Comparison of ENCODE assay signal across 18 mouse cellular contexts in genomic region chr6:55466301-55466761, GRCm38 (mm10). TPM values are rescaled to one million over a fixed set of nuclear protein-coding genes. Genes with fewer than 3 reads are reported as not detected.
DNase-seq lines count a peak whose midpoint lies in the region; ATAC-seq and TF ChIP-seq lines count a peak whose summit lies in the region.
"Had no signal": no experiment of that assay in that cellular context is flagged by ENCODE, and none has a peak within 500 bp of the region (broad histone marks: within the 10 kb centered on the region; RNA-seq: fewer than 3 reads in every experiment).

No protein-coding gene starts in this region.

- peaks cover 51% of the 10 kb centered on the region for H3K4me1 ChIP-seq in E14TG2a.4 (replicated peaks; ENCODE audit: low read depth, low read length)
- H3K4me1 ChIP-seq in forebrain, embryonic 10.5 days = peaks cover 16% of the 10 kb centered on the region
- peaks cover 21% of the 10 kb centered on the region for H3K4me1 ChIP-seq in hindbrain, embryonic 12.5 days
- peaks cover 22% of the 10 kb centered on the region for H3K4me1 ChIP-seq in midbrain, embryonic 13.5 days (replicated peaks)

- H3K9ac ChIP-seq in hindbrain, embryonic 12.5 days = no peak overlapping the region
- H3K9ac ChIP-seq in midbrain, embryonic 13.5 days (replicated peaks) = no peak overlapping the region
- H3K9ac ChIP-seq: limb, embryonic 12.5 days; liver, postnatal 0 days had no signal

- peak overlapping the region; percentile 49; the same call in 1 of the 2 replicates for H3K27ac ChIP-seq in forebrain, embryonic 10.5 days
- H3K27ac ChIP-seq in hindbrain, embryonic 12.5 days = no peak overlapping the region
- H3K27ac ChIP-seq in midbrain, embryonic 13.5 days = peak overlapping the region; percentile 4; the same call in 1 of the 2 replicates
- H3K27ac ChIP-seq: limb, embryonic 12.5 days; macrophage had no signal

- no peaks in the 10 kb centered on the region for H3K36me3 ChIP-seq in E14TG2a.4 (ENCODE audit: insufficient read depth, low read length)
- no peaks in the 10 kb centered on the region for H3K36me3 ChIP-seq in forebrain, embryonic 10.5 days (replicated peaks)
- peaks cover 33% of the 10 kb centered on the region for H3K36me3 ChIP-seq in hindbrain, embryonic 12.5 days
- peaks cover 68% of the 10 kb centered on the region for H3K36me3 ChIP-seq in midbrain, embryonic 13.5 days
- H3K36me3 ChIP-seq: limb, embryonic 12.5 days had no signal

- H3K27me3 ChIP-seq in E14TG2a.4 (ENCODE audit: insufficient read depth, low read length) = peaks cover 14% of the 10 kb centered on the region
- H3K27me3 ChIP-seq in forebrain, embryonic 10.5 days (ENCODE audit: poor library complexity, severe bottlenecking) = no peaks in the 10 kb centered on the region
- no peaks in the 10 kb centered on the region for H3K27me3 ChIP-seq in hindbrain, embryonic 12.5 days
- H3K27me3 ChIP-seq in midbrain, embryonic 13.5 days = no peaks in the 10 kb centered on the region
- H3K27me3 ChIP-seq: limb, embryonic 12.5 days had no signal

- H3K4me2 ChIP-seq in hindbrain, embryonic 12.5 days (replicated peaks) = no peak overlapping the region
- no peak overlapping the region for H3K4me2 ChIP-seq in midbrain, embryonic 13.5 days (replicated peaks)
- H3K4me2 ChIP-seq: limb, embryonic 12.5 days had no signal

- H3K9me3 ChIP-seq in E14TG2a.4 (ENCODE audit: low read length) = no peaks in the 10 kb centered on the region
- H3K9me3 ChIP-seq in forebrain, embryonic 10.5 days = no peaks in the 10 kb centered on the region
- no peaks in the 10 kb centered on the region for H3K9me3 ChIP-seq in hindbrain, embryonic 12.5 days (replicated peaks)
- no peaks in the 10 kb centered on the region for H3K9me3 ChIP-seq in midbrain, embryonic 13.5 days
- H3K9me3 ChIP-seq: limb, embryonic 12.5 days had no signal

- ATAC-seq in hindbrain, embryonic 12.5 days (ENCODE audit: low FRiP score) = peak; percentile 29; the same call in 1 of the 2 replicates
- ATAC-seq in midbrain, embryonic 13.5 days = peak; percentile 51
- ATAC-seq: activated CD4-positive, CD25-positive, alpha-beta regulatory T cell, adult 4 months; liver, postnatal 0 days had no signal

- TF ChIP-seq CTCF in E14TG2a.4 (conservative IDR thresholded peaks at IDR 0.05; ENCODE audit: low read length) = no peak

- no peak for DNase-seq in forebrain, embryonic 10.5 days (ENCODE audit: extremely low spot score, low spot score)
- DNase-seq in lung, postnatal 36 days = no peak
- no peak for DNase-seq in c-Kit-positive CD71-positive TER-119-positive erythroid progenitor cells, embryonic 14.5 days (ENCODE audit: low spot score)
- no peak for DNase-seq in right cerebral cortex, adult 18-20 months
- no peak for DNase-seq in retina, embryonic 14.5 days (ENCODE audit: low spot score)
- DNase-seq: B cell, adult 2 months; cerebellum, adult 11 months; heart, adult 2 months; heart, postnatal 10 days; kidney, adult 18-20 months; kidney, postnatal 4 days; liver, postnatal 0 days had no signal

- H3K4me3 ChIP-seq in E14TG2a.4 (replicated peaks; ENCODE audit: low read length) = 0 out of 2 replicates have a peak overlapping the region, but pooled peaks have one; percentile 10
- no peak overlapping the region for H3K4me3 ChIP-seq in forebrain, embryonic 10.5 days
- no peak overlapping the region for H3K4me3 ChIP-seq in hindbrain, embryonic 12.5 days
- H3K4me3 ChIP-seq in midbrain, embryonic 13.5 days (replicated peaks) = no peak overlapping the region
- H3K4me3 ChIP-seq: heart, adult 2 months; limb, embryonic 12.5 days had no signal

RNA-seq across cellular contexts. Expression of gene Adcyap1r1, which starts 14.6 kb away (rescaled TPM):
- 3.4 and 3.9 TPM in 2 replicates for polyA plus RNA-seq in forebrain, embryonic 10.5 days (2016; fragmentation: Nextera tagmentation; extraction: Ambion mirVana)
- 36.6 and 44.5 TPM in 2 replicates for polyA plus RNA-seq in hindbrain, embryonic 12.5 days (2016; fragmentation: Nextera tagmentation; extraction: Ambion mirVana)
- 31.3 and 33.5 TPM in 2 replicates for polyA plus RNA-seq in midbrain, embryonic 13.5 days (2015; fragmentation: Nextera tagmentation; extraction: Ambion mirVana)
- polyA plus RNA-seq: activated CD4-positive, CD25-positive, alpha-beta regulatory T cell, adult 4 months; liver, postnatal 0 days; macrophage had no signal
